Mouse (Mus musculus): ENCODE results near the gene Lgr4.

DNA sequence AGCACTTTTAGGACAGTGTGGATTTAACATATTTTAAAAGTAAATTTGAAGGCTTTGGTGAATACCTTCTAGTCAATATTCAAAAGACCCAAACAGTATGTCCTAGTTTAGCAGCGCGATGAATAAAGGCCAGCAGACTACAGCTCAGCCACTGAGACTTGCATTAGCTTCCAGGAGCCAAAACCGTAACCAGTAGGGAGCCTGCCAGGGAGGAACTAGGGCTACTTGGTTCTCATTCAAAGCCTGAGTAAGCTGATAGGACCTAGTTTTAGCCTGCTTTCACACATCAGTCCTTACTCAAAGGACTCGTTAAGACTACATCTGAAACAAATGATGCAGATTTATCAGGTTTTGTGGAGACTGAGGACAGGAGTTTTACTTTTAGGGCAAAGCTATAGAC is 102.2 kb downstream of the Lgr4 start:
- TF ChIP-seq USF1 (IDR thresholded peaks at IDR 0.05; ENCODE audit: low read depth) (no peak), MYOD1 (IDR thresholded peaks at IDR 0.05; ENCODE audit: control insufficient read depth, insufficient read length, low read depth) (no peak), CTCF (IDR thresholded peaks at IDR 0.05; ENCODE audit: control insufficient read depth, insufficient read depth, insufficient read length) (no peak)
